Mouse (Mus musculus): ENCODE measurements around the gene Cdk5r1. TPM values are rescaled to one million over a fixed set of nuclear protein-coding genes. Genes with fewer than 3 reads are reported as not detected.
A peak's percentile ranks its signal among the peaks of the same experiment; 100 is the strongest.

The Cdk5r1 gene
- polyA plus RNA-seq, 1 experiment from 2014 or later: 6.6 TPM

DNA sequence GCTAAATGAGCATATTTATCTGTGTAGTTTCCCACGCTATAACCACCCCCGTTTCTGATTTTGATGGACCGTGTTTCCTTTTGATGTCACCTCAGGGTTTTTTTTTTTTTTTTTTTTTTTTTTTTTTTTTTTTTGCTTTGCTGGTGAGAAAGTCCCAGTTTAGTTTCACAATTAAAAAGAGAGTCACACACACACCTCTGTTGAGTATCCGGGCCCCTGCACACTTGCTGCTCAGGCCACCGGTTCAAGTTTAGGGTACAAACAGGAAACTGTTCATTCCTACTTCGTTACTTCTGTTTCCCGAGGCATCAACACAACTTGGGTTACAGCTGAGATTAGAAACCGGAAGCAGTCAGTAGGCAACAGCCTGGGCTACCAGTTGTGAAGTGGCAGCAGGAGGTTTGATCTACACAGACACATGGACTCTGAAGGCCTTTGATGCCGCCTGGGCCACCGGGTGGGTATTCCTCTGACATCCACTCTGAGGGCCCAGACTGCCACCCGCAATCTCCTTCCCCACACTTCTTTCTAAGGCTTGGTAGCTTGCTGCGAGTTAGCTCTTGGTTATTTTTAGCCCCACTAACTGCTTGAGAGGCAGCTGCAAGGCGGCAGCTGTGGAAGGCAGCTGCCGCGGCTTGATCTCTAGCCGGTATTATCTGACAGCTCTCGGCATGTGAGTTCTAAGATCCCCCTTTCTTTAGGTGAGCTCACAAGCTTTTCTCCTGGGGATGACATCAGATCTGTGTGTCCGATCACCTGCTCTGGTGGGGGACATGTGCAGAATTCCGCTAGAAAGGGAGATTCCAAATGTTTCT, 31.7 kb downstream of the Cdk5r1 start:
- DNase-seq (ENCODE audit: low spot score): peak; percentile 19
- Histone ChIP-seq H3K36me3 (replicated peaks; ENCODE audit: control insufficient read depth, insufficient read depth, low read depth, low read length) (no peaks in the 10 kb centered on the region), H3K27ac (replicated peaks; ENCODE audit: low read depth, low read length) (no peak overlapping the region), H3K9me3 (replicated peaks; ENCODE audit: control insufficient read depth, low read length) (no peaks in the 10 kb centered on the region), H3K27me3 (ENCODE audit: control insufficient read depth, insufficient read depth, low read length) (no peaks in the 10 kb centered on the region), H3K9ac (replicated peaks; ENCODE audit: low read length) (no peak overlapping the region), H3K4me3 (ENCODE audit: low read depth, low read length) (no peak overlapping the region), H3K4me1 (ENCODE audit: control insufficient read depth, insufficient read depth, low read length) (peaks cover 9% of the 10 kb centered on the region), H3K4me2 (ENCODE audit: low read depth, low read length) (no peak overlapping the region)
- ATAC-seq (replicated peaks; ENCODE audit: insufficient number of reproducible peaks, low FRiP score, low TSS enrichment, low read depth): no peak
- WGBS: 38% methylated on average over 19 of the region's 19 CpGs

- no peak overlapping the region for H3K27ac ChIP-seq (replicated peaks; ENCODE audit: low read depth, low read length)
- 71% methylated on average over 5 of the region's 5 CpGs for WGBS
- no peak overlapping the region for H3K9ac ChIP-seq (replicated peaks; ENCODE audit: low read length)
- no peaks in the 10 kb centered on the region for H3K27me3 ChIP-seq (ENCODE audit: control insufficient read depth, insufficient read depth, low read length)
- H3K4me1 ChIP-seq (ENCODE audit: control insufficient read depth, insufficient read depth, low read length): peaks cover 4% of the 10 kb centered on the region
- H3K4me3 ChIP-seq (ENCODE audit: low read depth, low read length): no peak overlapping the region
- H3K4me2 ChIP-seq (ENCODE audit: low read depth, low read length): no peak overlapping the region
- ATAC-seq (replicated peaks; ENCODE audit: insufficient number of reproducible peaks, low FRiP score, low TSS enrichment, low read depth) (no peak), DNase-seq (ENCODE audit: low spot score) (no peak)
- no peaks in the 10 kb centered on the region for H3K36me3 ChIP-seq (replicated peaks; ENCODE audit: control insufficient read depth, insufficient read depth, low read depth, low read length)
- no peaks in the 10 kb centered on the region for H3K9me3 ChIP-seq (replicated peaks; ENCODE audit: control insufficient read depth, low read length)
These were observed 32.3 kb downstream of the Cdk5r1 start for GRCm38 (mm10) chr11:80509176-80509506.

DNA sequence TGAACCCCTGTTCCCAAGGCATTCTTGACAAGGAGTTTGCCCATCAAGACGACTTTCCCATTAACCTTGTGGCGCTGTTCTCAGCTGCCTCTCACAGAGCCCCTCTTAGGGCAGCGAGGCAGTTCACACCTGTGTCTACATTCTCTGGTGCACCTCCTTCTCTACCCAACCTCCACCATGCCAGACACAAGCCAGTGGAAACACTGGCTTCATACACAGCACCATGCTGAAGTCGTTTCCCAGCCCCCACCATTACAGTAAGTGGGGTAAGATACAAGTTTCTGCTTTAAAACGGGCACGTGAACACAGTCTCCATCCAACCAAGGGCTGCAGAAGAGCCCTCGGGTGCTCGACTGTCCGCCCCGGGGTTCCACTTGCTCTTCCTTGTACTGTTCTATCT, 33.3 kb downstream of the Cdk5r1 start:
- Histone ChIP-seq H3K36me3 (replicated peaks; ENCODE audit: control insufficient read depth, insufficient read depth, low read depth, low read length) (no peaks in the 10 kb centered on the region), H3K9ac (replicated peaks; ENCODE audit: low read length) (no peak overlapping the region), H3K27me3 (ENCODE audit: control insufficient read depth, insufficient read depth, low read length) (no peaks in the 10 kb centered on the region), H3K9me3 (replicated peaks; ENCODE audit: control insufficient read depth, low read length) (no peaks in the 10 kb centered on the region), H3K4me3 (ENCODE audit: low read depth, low read length) (no peak overlapping the region), H3K4me1 (ENCODE audit: control insufficient read depth, insufficient read depth, low read length) (no peaks in the 10 kb centered on the region; the same call in 1 of the 2 replicates), H3K27ac (replicated peaks; ENCODE audit: low read depth, low read length) (no peak overlapping the region), H3K4me2 (ENCODE audit: low read depth, low read length) (no peak overlapping the region)
- ATAC-seq (replicated peaks; ENCODE audit: insufficient number of reproducible peaks, low FRiP score, low TSS enrichment, low read depth): no peak
- DNase-seq (ENCODE audit: low spot score): no peak
- 87% methylated on average over 10 of the region's 10 CpGs for WGBS

- no peaks in the 10 kb centered on the region for H3K27me3 ChIP-seq (ENCODE audit: control insufficient read depth, insufficient read depth, low read length)
These were observed 35.7 kb downstream of the Cdk5r1 start for GRCm38 (mm10) chr11:80512313-80513056.

GRCm38 (mm10) chr11:80513796-80514195, 37.0 kb downstream of the Cdk5r1 start:
- DNase-seq (ENCODE audit: low spot score): no peak
- no peak for ATAC-seq (replicated peaks; ENCODE audit: insufficient number of reproducible peaks, low FRiP score, low TSS enrichment, low read depth)

More at GRCm38 (mm10) chr11:80512313-80513056, 35.7 kb downstream of the Cdk5r1 start:
- Histone ChIP-seq H3K4me2 (ENCODE audit: low read depth, low read length) (no peak overlapping the region), H3K9ac (replicated peaks; ENCODE audit: low read length) (no peak overlapping the region), H3K9me3 (replicated peaks; ENCODE audit: control insufficient read depth, low read length) (no peaks in the 10 kb centered on the region), H3K4me3 (ENCODE audit: low read depth, low read length) (no peak overlapping the region), H3K27ac (replicated peaks; ENCODE audit: low read depth, low read length) (no peak overlapping the region), H3K4me1 (ENCODE audit: control insufficient read depth, insufficient read depth, low read length) (no peaks in the 10 kb centered on the region), H3K36me3 (replicated peaks; ENCODE audit: control insufficient read depth, insufficient read depth, low read depth, low read length) (no peaks in the 10 kb centered on the region)
- 71% methylated on average over 19 of the region's 19 CpGs for WGBS
- ATAC-seq (replicated peaks; ENCODE audit: insufficient number of reproducible peaks, low FRiP score, low TSS enrichment, low read depth) (no peak), DNase-seq (ENCODE audit: low spot score) (no peak)

GRCm38 (mm10) chr11:80515346-80515745, 38.5 kb downstream of the Cdk5r1 start:
- H3K27me3 ChIP-seq (ENCODE audit: control insufficient read depth, insufficient read depth, low read length): no peaks in the 10 kb centered on the region
- H3K27ac ChIP-seq (replicated peaks; ENCODE audit: low read depth, low read length): no peak overlapping the region
- WGBS: 59% methylated on average over 1 of the region's 1 CpGs

More at GRCm38 (mm10) chr11:80513796-80514195, 37.0 kb downstream of the Cdk5r1 start:
- whole genome bisulfite sequencing: 45% methylated on average over 7 of the region's 7 CpGs
- Histone ChIP-seq H3K9ac (replicated peaks; ENCODE audit: low read length) (no peak overlapping the region), H3K4me3 (ENCODE audit: low read depth, low read length) (no peak overlapping the region), H3K36me3 (replicated peaks; ENCODE audit: control insufficient read depth, insufficient read depth, low read depth, low read length) (no peaks in the 10 kb centered on the region), H3K4me2 (ENCODE audit: low read depth, low read length) (no peak overlapping the region), H3K4me1 (ENCODE audit: control insufficient read depth, insufficient read depth, low read length) (no peaks in the 10 kb centered on the region), H3K9me3 (replicated peaks; ENCODE audit: control insufficient read depth, low read length) (no peaks in the 10 kb centered on the region), H3K27me3 (ENCODE audit: control insufficient read depth, insufficient read depth, low read length) (no peaks in the 10 kb centered on the region), H3K27ac (replicated peaks; ENCODE audit: low read depth, low read length) (no peak overlapping the region)

DNA sequence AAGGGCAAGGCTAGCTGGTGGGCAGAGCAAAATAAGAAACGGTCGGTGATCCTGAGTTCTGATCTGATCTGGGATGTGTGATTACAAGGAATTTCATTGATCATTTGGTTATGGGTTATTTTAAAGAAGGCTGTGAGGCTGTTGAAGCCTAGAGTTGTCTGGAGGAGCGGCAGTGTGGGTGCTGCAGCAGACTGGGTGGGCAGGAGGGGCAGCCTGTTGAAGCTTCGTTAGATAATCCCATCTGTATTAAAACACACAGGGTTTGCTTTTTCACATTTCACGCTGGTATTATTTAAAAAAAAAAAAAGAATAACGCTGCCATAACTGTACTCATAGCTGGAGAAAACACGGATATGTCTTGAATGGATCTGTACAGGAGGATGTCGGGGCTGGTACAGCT, 39.1 kb downstream of the Cdk5r1 start:
- WGBS: 82% methylated on average over 8 of the region's 8 CpGs
- Histone ChIP-seq H3K27me3 (ENCODE audit: control insufficient read depth, insufficient read depth, low read length) (no peaks in the 10 kb centered on the region), H3K4me2 (ENCODE audit: low read depth, low read length) (no peak overlapping the region), H3K9ac (replicated peaks; ENCODE audit: low read length) (no peak overlapping the region), H3K36me3 (replicated peaks; ENCODE audit: control insufficient read depth, insufficient read depth, low read depth, low read length) (no peaks in the 10 kb centered on the region), H3K4me3 (ENCODE audit: low read depth, low read length) (no peak overlapping the region), H3K4me1 (ENCODE audit: control insufficient read depth, insufficient read depth, low read length) (no peaks in the 10 kb centered on the region), H3K9me3 (replicated peaks; ENCODE audit: control insufficient read depth, low read length) (no peaks in the 10 kb centered on the region), H3K27ac (replicated peaks; ENCODE audit: low read depth, low read length) (no peak overlapping the region)
- DNase-seq (ENCODE audit: low spot score) (no peak), ATAC-seq (replicated peaks; ENCODE audit: insufficient number of reproducible peaks, low FRiP score, low TSS enrichment, low read depth) (no peak)

More at GRCm38 (mm10) chr11:80515346-80515745, 38.5 kb downstream of the Cdk5r1 start:
- H3K9ac ChIP-seq (replicated peaks; ENCODE audit: low read length): no peak overlapping the region
- ATAC-seq (replicated peaks; ENCODE audit: insufficient number of reproducible peaks, low FRiP score, low TSS enrichment, low read depth) (no peak), DNase-seq (ENCODE audit: low spot score) (peak; percentile 18)
- H3K4me2 ChIP-seq (ENCODE audit: low read depth, low read length): no peak overlapping the region
- no peaks in the 10 kb centered on the region for H3K9me3 ChIP-seq (replicated peaks; ENCODE audit: control insufficient read depth, low read length)
- no peaks in the 10 kb centered on the region for H3K36me3 ChIP-seq (replicated peaks; ENCODE audit: control insufficient read depth, insufficient read depth, low read depth, low read length)
- H3K4me1 ChIP-seq (ENCODE audit: control insufficient read depth, insufficient read depth, low read length): no peaks in the 10 kb centered on the region
- no peak overlapping the region for H3K4me3 ChIP-seq (ENCODE audit: low read depth, low read length)

Measured in embryonic facial prominence, embryonic 11.5 days (tissue).